Mouse (Mus musculus): ENCODE measurements around the gene Zeb2. TPM values are rescaled to one million over a fixed set of nuclear protein-coding genes. Genes with fewer than 3 reads are reported as not detected.

The Zeb2 gene
- polyA plus RNA-seq, 1 experiment, result 0.54 TPM

- H3K4me1 ChIP-seq (ENCODE audit: control insufficient read depth), result peaks cover 84% of the 10 kb centered on the region
- H3K9me3 ChIP-seq (ENCODE audit: control insufficient read depth, low read length), result no peaks in the 10 kb centered on the region
- peaks cover 3% of the 10 kb centered on the region; the same call in 1 of the 2 replicates for H3K27me3 ChIP-seq (ENCODE audit: control insufficient read depth)
- TF ChIP-seq TAL1 (IDR thresholded peaks at IDR 0.05; ENCODE audit: low read length) (no peak), GATA1 (IDR thresholded peaks at IDR 0.05; ENCODE audit: low read length) (no peak)
- H3K4me3 ChIP-seq (replicated peaks), result no peak overlapping the region
- H3K36me3 ChIP-seq (ENCODE audit: control insufficient read depth), result peaks cover 52% of the 10 kb centered on the region
Observed at GRCm38 (mm10) chr2:45103021-45103983, 13.9 kb downstream of the Zeb2 start.

GRCm38 (mm10) chr2:45102191-45102638 is 15.0 kb downstream of the Zeb2 start:
- no peak overlapping the region for H3K4me3 ChIP-seq (replicated peaks)
- H3K4me1 ChIP-seq (ENCODE audit: control insufficient read depth), result peaks cover 81% of the 10 kb centered on the region
- peaks cover 56% of the 10 kb centered on the region for H3K36me3 ChIP-seq (ENCODE audit: control insufficient read depth)

DNA sequence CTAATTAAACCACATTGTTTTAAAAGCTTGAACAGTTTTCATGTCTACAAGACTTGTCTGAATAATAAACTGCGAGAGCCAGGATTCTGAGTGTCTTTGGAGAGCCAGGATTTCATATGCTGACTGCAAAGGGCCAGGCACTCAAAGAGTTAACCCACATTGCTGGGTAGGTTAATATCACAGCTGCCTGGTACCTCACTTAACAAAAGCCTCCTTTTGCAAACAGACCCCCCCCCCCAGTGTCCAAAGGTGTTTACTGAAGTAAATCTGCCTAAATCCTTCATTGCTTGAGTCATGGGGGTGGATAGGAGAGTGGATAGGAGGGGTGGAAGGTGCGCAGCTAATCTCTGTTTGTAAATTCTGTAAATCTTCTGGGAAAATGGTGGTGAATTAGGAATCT is 15.6 kb downstream of the Zeb2 start:
- Histone ChIP-seq H3K9me3 (ENCODE audit: control insufficient read depth, low read length) (no peaks in the 10 kb centered on the region), H3K4me3 (replicated peaks) (no peak overlapping the region), H3K27me3 (ENCODE audit: control insufficient read depth) (peaks cover 3% of the 10 kb centered on the region; the same call in 1 of the 2 replicates), H3K4me1 (ENCODE audit: control insufficient read depth) (peaks cover 81% of the 10 kb centered on the region), H3K36me3 (ENCODE audit: control insufficient read depth) (peaks cover 61% of the 10 kb centered on the region)
- TF ChIP-seq TAL1 (IDR thresholded peaks at IDR 0.05; ENCODE audit: low read length) (no peak), GATA1 (IDR thresholded peaks at IDR 0.05; ENCODE audit: low read length) (no peak)

More at GRCm38 (mm10) chr2:45102191-45102638, 15.0 kb downstream of the Zeb2 start:
- Histone ChIP-seq H3K9me3 (ENCODE audit: control insufficient read depth, low read length) (no peaks in the 10 kb centered on the region), H3K27me3 (ENCODE audit: control insufficient read depth) (peaks cover 3% of the 10 kb centered on the region; the same call in 1 of the 2 replicates)
- TF ChIP-seq TAL1 (IDR thresholded peaks at IDR 0.05; ENCODE audit: low read length) (no peak), GATA1 (IDR thresholded peaks at IDR 0.05; ENCODE audit: low read length) (no peak)

DNA sequence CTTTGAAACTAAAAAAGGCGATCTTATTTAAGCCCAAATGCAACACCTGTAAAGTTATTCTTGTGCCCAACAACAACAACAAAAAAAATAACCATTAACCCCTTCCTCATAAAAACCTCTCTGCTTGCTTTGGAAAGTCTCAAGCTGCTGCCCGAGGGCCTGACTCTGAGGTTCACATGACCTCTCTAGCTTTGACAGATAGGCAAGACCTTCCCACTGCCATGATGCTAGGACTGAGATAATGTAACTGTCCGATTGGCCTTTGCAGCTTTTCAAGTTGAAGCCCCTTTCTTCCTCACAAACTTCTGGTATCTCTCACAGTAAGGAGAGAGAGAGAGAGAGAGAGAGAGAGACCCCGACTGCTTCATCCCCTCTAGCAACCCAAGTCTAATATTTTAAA is 16.2 kb downstream of the Zeb2 start:
- peaks cover 77% of the 10 kb centered on the region for H3K4me1 ChIP-seq (ENCODE audit: control insufficient read depth)
- H3K36me3 ChIP-seq (ENCODE audit: control insufficient read depth), result peaks cover 59% of the 10 kb centered on the region
- H3K4me3 ChIP-seq (replicated peaks), result peak overlapping the region; percentile 43
- peaks cover 3% of the 10 kb centered on the region; the same call in 1 of the 2 replicates for H3K27me3 ChIP-seq (ENCODE audit: control insufficient read depth)
- no peak for TF ChIP-seq TAL1 (IDR thresholded peaks at IDR 0.05; ENCODE audit: low read length)
- H3K9me3 ChIP-seq (ENCODE audit: control insufficient read depth, low read length), result no peaks in the 10 kb centered on the region

DNA sequence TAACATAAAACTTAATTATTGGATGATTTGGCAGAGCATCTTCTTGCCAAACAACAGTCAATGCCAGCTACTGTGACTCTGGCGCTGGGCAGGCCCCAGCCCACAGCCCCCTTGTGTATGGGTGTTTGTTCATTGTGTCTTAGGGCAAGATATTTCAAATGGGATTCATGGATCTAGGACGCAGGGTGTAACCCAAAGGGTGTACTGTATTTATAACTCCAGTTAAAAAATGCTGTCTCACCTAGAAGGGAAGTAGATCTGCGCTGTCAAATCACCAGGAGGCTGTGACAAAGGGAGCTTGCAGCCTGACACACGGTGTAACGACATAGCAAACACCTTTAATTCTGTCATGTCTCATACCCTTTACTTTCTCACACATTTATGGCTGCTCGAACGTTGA is 16.6 kb downstream of the Zeb2 start:
- no peaks in the 10 kb centered on the region for H3K9me3 ChIP-seq (ENCODE audit: control insufficient read depth, low read length)
- H3K36me3 ChIP-seq (ENCODE audit: control insufficient read depth), result peaks cover 59% of the 10 kb centered on the region
- peaks cover 73% of the 10 kb centered on the region for H3K4me1 ChIP-seq (ENCODE audit: control insufficient read depth)
- H3K4me3 ChIP-seq (replicated peaks), result peak overlapping the region; percentile 43
- peaks cover 3% of the 10 kb centered on the region; the same call in 1 of the 2 replicates for H3K27me3 ChIP-seq (ENCODE audit: control insufficient read depth)
- TF ChIP-seq GATA1 (IDR thresholded peaks at IDR 0.05; ENCODE audit: low read length) (no peak), TAL1 (IDR thresholded peaks at IDR 0.05; ENCODE audit: low read length) (no peak)

- Histone ChIP-seq H3K36me3 (ENCODE audit: control insufficient read depth) (peaks cover 54% of the 10 kb centered on the region), H3K4me1 (ENCODE audit: control insufficient read depth) (peaks cover 67% of the 10 kb centered on the region), H3K27me3 (ENCODE audit: control insufficient read depth) (no peaks in the 10 kb centered on the region), H3K9me3 (ENCODE audit: control insufficient read depth, low read length) (no peaks in the 10 kb centered on the region), H3K4me3 (replicated peaks) (no peak overlapping the region)
- TF ChIP-seq TAL1 (IDR thresholded peaks at IDR 0.05; ENCODE audit: low read length) (no peak), GATA1 (IDR thresholded peaks at IDR 0.05; ENCODE audit: low read length) (no peak)
Observed at GRCm38 (mm10) chr2:45100017-45100416, 17.2 kb downstream of the Zeb2 start.

- Histone ChIP-seq H3K4me1 (ENCODE audit: control insufficient read depth) (peaks cover 60% of the 10 kb centered on the region), H3K27me3 (ENCODE audit: control insufficient read depth) (no peaks in the 10 kb centered on the region), H3K9me3 (ENCODE audit: control insufficient read depth, low read length) (no peaks in the 10 kb centered on the region), H3K36me3 (ENCODE audit: control insufficient read depth) (peaks cover 60% of the 10 kb centered on the region), H3K4me3 (replicated peaks) (no peak overlapping the region)
- no peak for TF ChIP-seq TAL1 (IDR thresholded peaks at IDR 0.05; ENCODE audit: low read length)
Observed at GRCm38 (mm10) chr2:45099081-45099480, 18.1 kb downstream of the Zeb2 start.

DNA sequence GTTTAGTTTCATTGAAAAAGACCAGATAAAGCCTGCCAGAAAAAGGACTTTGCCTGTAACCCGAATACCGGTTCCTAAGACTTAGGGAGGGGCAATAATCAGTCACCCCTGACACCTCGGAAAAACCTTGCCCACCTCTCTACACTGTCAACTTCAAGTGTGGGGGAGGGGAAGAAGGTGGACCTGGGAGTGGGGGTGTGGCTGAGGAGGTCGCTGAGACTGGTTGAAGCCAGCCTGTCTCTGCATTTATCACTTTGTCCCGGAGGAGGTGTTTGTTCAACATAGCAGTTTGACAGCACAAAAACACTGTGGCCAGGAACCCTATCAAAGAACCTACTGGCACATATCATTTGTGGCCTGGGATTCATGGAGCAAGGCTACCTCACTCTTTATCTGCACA is 19.2 kb downstream of the Zeb2 start:
- TF ChIP-seq GATA1 (IDR thresholded peaks at IDR 0.05; ENCODE audit: low read length), result no peak
- no peak for TF ChIP-seq TAL1 (IDR thresholded peaks at IDR 0.05; ENCODE audit: low read length)
- no peaks in the 10 kb centered on the region for H3K27me3 ChIP-seq (ENCODE audit: control insufficient read depth)
- no peak overlapping the region for H3K4me3 ChIP-seq (replicated peaks)
- H3K36me3 ChIP-seq (ENCODE audit: control insufficient read depth), result peaks cover 68% of the 10 kb centered on the region
- no peaks in the 10 kb centered on the region for H3K9me3 ChIP-seq (ENCODE audit: control insufficient read depth, low read length)
- H3K4me1 ChIP-seq (ENCODE audit: control insufficient read depth), result peaks cover 53% of the 10 kb centered on the region

- Histone ChIP-seq H3K4me3 (replicated peaks) (no peak overlapping the region), H3K9me3 (ENCODE audit: control insufficient read depth, low read length) (no peaks in the 10 kb centered on the region), H3K36me3 (ENCODE audit: control insufficient read depth) (peaks cover 70% of the 10 kb centered on the region), H3K4me1 (ENCODE audit: control insufficient read depth) (peaks cover 47% of the 10 kb centered on the region), H3K27me3 (ENCODE audit: control insufficient read depth) (no peaks in the 10 kb centered on the region)
- TF ChIP-seq TAL1 (IDR thresholded peaks at IDR 0.05; ENCODE audit: low read length) (no peak), GATA1 (IDR thresholded peaks at IDR 0.05; ENCODE audit: low read length) (no peak)
Observed at GRCm38 (mm10) chr2:45096638-45097247, 20.5 kb downstream of the Zeb2 start.
